Mouse (Mus musculus): ENCODE results near the gene Pmel. TPM values are rescaled to one million over a fixed set of nuclear protein-coding genes. Genes with fewer than 3 reads are reported as not detected.
A peak's percentile ranks its signal among the peaks of the same experiment; 100 is the strongest.

Pmel gene
- polyA plus RNA-seq, 1 experiment = 1.0 TPM

GRCm38 (mm10) chr10:128674469-128675008 lies 29.5 kb upstream of the Pmel start:
- Histone ChIP-seq H3K4me1 (replicated peaks; ENCODE audit: control insufficient read depth, insufficient read depth, low read length) (peaks cover 5% of the 10 kb centered on the region), H3K27me3 (ENCODE audit: control insufficient read depth, insufficient read depth, low read length) (no peaks in the 10 kb centered on the region), H3K27ac (ENCODE audit: control insufficient read depth, insufficient read depth, low read length) (peak overlapping the region; percentile 32), H3K4me3 (ENCODE audit: control insufficient read depth, insufficient read depth, low read length) (peak overlapping the region; percentile 67), H3K36me3 (ENCODE audit: control insufficient read depth, insufficient read depth, low read length) (peaks cover 2% of the 10 kb centered on the region)
- TF ChIP-seq CTCF (IDR thresholded peaks at IDR 0.05; ENCODE audit: borderline replicate concordance, control insufficient read depth, extremely low read depth, insufficient read depth, low read length, poor library complexity) (no peak), POLR2A (IDR thresholded peaks at IDR 0.05; ENCODE audit: control insufficient read depth, extremely low read depth, insufficient read depth, low read length, poor library complexity) (no peak)
- DNase-seq = peak; percentile 41
- under 1% methylated on average over 9 of the region's 9 CpGs for WGBS

GRCm38 (mm10) chr10:128695411-128695991 lies 8.5 kb upstream of the Pmel start:
- peaks cover 13% of the 10 kb centered on the region for H3K36me3 ChIP-seq (ENCODE audit: control insufficient read depth, insufficient read depth, low read length)
- 1% methylated on average over 22 of the region's 22 CpGs for WGBS

GRCm38 (mm10) chr10:128695992-128696807 lies 7.8 kb upstream of the Pmel start, which contains the start of gene Rab5b:
Gene Rab5b, minus strand, starts transcription at chr10:128696264.
- peaks cover 8% of the 10 kb centered on the region for H3K4me1 ChIP-seq (replicated peaks; ENCODE audit: control insufficient read depth, insufficient read depth, low read length)
- DNase-seq = peak; percentile 96
- H3K4me3 ChIP-seq (ENCODE audit: control insufficient read depth, insufficient read depth, low read length) = peak within 1 kb of the TSS; percentile 97
- H3K36me3 ChIP-seq (ENCODE audit: control insufficient read depth, insufficient read depth, low read length) = peaks cover 19% of the 10 kb centered on the region
- no peaks in the 10 kb centered on the region for H3K27me3 ChIP-seq (ENCODE audit: control insufficient read depth, insufficient read depth, low read length)
- H3K27ac ChIP-seq (ENCODE audit: control insufficient read depth, insufficient read depth, low read length) = peak within 1 kb of the TSS; percentile 92
- WGBS = 2% methylated on average over 40 of the region's 40 CpGs
- TF ChIP-seq POLR2A (IDR thresholded peaks at IDR 0.05; ENCODE audit: control insufficient read depth, extremely low read depth, insufficient read depth, low read length, poor library complexity) (peak; percentile 91), CTCF (IDR thresholded peaks at IDR 0.05; ENCODE audit: borderline replicate concordance, control insufficient read depth, extremely low read depth, insufficient read depth, low read length, poor library complexity) (peak; percentile 14; the same call in 1 of the 2 replicates)

More at GRCm38 (mm10) chr10:128695411-128695991, 8.5 kb upstream of the Pmel start:
- H3K27ac ChIP-seq (ENCODE audit: control insufficient read depth, insufficient read depth, low read length) = peak overlapping the region; percentile 60
- DNase-seq = no peak
- H3K4me3 ChIP-seq (ENCODE audit: control insufficient read depth, insufficient read depth, low read length) = peak overlapping the region; percentile 97
- H3K27me3 ChIP-seq (ENCODE audit: control insufficient read depth, insufficient read depth, low read length) = no peaks in the 10 kb centered on the region
- H3K4me1 ChIP-seq (replicated peaks; ENCODE audit: control insufficient read depth, insufficient read depth, low read length) = peaks cover 8% of the 10 kb centered on the region
- TF ChIP-seq POLR2A (IDR thresholded peaks at IDR 0.05; ENCODE audit: control insufficient read depth, extremely low read depth, insufficient read depth, low read length, poor library complexity) = no peak
- TF ChIP-seq CTCF (IDR thresholded peaks at IDR 0.05; ENCODE audit: borderline replicate concordance, control insufficient read depth, extremely low read depth, insufficient read depth, low read length, poor library complexity) = no peak

- no peak for DNase-seq
- WGBS = 76% methylated on average over 6 of the region's 6 CpGs
- Histone ChIP-seq H3K27me3 (ENCODE audit: control insufficient read depth, insufficient read depth, low read length) (no peaks in the 10 kb centered on the region), H3K36me3 (ENCODE audit: control insufficient read depth, insufficient read depth, low read length) (peaks cover 29% of the 10 kb centered on the region), H3K4me1 (replicated peaks; ENCODE audit: control insufficient read depth, insufficient read depth, low read length) (peaks cover 8% of the 10 kb centered on the region), H3K4me3 (ENCODE audit: control insufficient read depth, insufficient read depth, low read length) (no peak overlapping the region), H3K27ac (ENCODE audit: control insufficient read depth, insufficient read depth, low read length) (peak overlapping the region; percentile 92)
- TF ChIP-seq CTCF (IDR thresholded peaks at IDR 0.05; ENCODE audit: borderline replicate concordance, control insufficient read depth, extremely low read depth, insufficient read depth, low read length, poor library complexity) (no peak), POLR2A (IDR thresholded peaks at IDR 0.05; ENCODE audit: control insufficient read depth, extremely low read depth, insufficient read depth, low read length, poor library complexity) (no peak)
Observed at GRCm38 (mm10) chr10:128697072-128697725, 6.8 kb upstream of the Pmel start.

- no peak for TF ChIP-seq CTCF (IDR thresholded peaks at IDR 0.05; ENCODE audit: borderline replicate concordance, control insufficient read depth, extremely low read depth, insufficient read depth, low read length, poor library complexity)
- no peak for DNase-seq
- peaks cover 9% of the 10 kb centered on the region for H3K4me1 ChIP-seq (replicated peaks; ENCODE audit: control insufficient read depth, insufficient read depth, low read length)
Observed at GRCm38 (mm10) chr10:128699006-128699405, 5.0 kb upstream of the Pmel start.

GRCm38 (mm10) chr10:128699611-128700010 lies 4.4 kb upstream of the Pmel start:
- WGBS = 96% methylated on average over 11 of the region's 11 CpGs
- Histone ChIP-seq H3K27ac (ENCODE audit: control insufficient read depth, insufficient read depth, low read length) (no peak overlapping the region), H3K36me3 (ENCODE audit: control insufficient read depth, insufficient read depth, low read length) (peaks cover 33% of the 10 kb centered on the region), H3K27me3 (ENCODE audit: control insufficient read depth, insufficient read depth, low read length) (no peaks in the 10 kb centered on the region), H3K4me1 (replicated peaks; ENCODE audit: control insufficient read depth, insufficient read depth, low read length) (peaks cover 11% of the 10 kb centered on the region), H3K4me3 (ENCODE audit: control insufficient read depth, insufficient read depth, low read length) (no peak overlapping the region)
- DNase-seq = no peak
- no peak for TF ChIP-seq CTCF (IDR thresholded peaks at IDR 0.05; ENCODE audit: borderline replicate concordance, control insufficient read depth, extremely low read depth, insufficient read depth, low read length, poor library complexity)
- TF ChIP-seq POLR2A (IDR thresholded peaks at IDR 0.05; ENCODE audit: control insufficient read depth, extremely low read depth, insufficient read depth, low read length, poor library complexity) = no peak

More at GRCm38 (mm10) chr10:128699006-128699405, 5.0 kb upstream of the Pmel start:
- H3K27me3 ChIP-seq (ENCODE audit: control insufficient read depth, insufficient read depth, low read length) = no peaks in the 10 kb centered on the region
- H3K4me3 ChIP-seq (ENCODE audit: control insufficient read depth, insufficient read depth, low read length) = no peak overlapping the region
- H3K27ac ChIP-seq (ENCODE audit: control insufficient read depth, insufficient read depth, low read length) = no peak overlapping the region
- 95% methylated on average over 5 of the region's 5 CpGs for WGBS
- peaks cover 33% of the 10 kb centered on the region for H3K36me3 ChIP-seq (ENCODE audit: control insufficient read depth, insufficient read depth, low read length)

All from thymus, adult 2 months (tissue).